Mouse (Mus musculus): Measurements from ENCODE around the gene Cd2ap. TPM values are rescaled to one million over a fixed set of nuclear protein-coding genes. Genes with fewer than 3 reads are reported as not detected.

Cd2ap gene
- polyA plus RNA-seq, 1 experiment from 2014 or later, result 8.5 TPM

Other genes with a start within 250 kb of the Cd2ap start
- gene Adgrf4, start 184.4 kb downstream of the Cd2ap start, polyA plus RNA-seq (2015; fragmentation: Nextera tagmentation; extraction: Ambion mirVana), result 0.17 TPM in 1 of 2 replicates, not detected in the other
- gene Adgrf2, start 134.5 kb downstream of the Cd2ap start, polyA plus RNA-seq (2015; fragmentation: Nextera tagmentation; extraction: Ambion mirVana), result 0.08 TPM in 1 of 2 replicates, not detected in the other
- gene Tnfrsf21, start 139.9 kb upstream of the Cd2ap start, polyA plus RNA-seq (2015; fragmentation: Nextera tagmentation; extraction: Ambion mirVana), result 75.1 and 81.2 TPM in 2 replicates